Mouse (Mus musculus) retina, adult 2 months (tissue): ENCODE measurements at regions not wholly inside any gene's neighbourhood (a gene's known extent, or its start where the extent isn't known, plus 50 kb on each side); places are given as distances from the start of the nearest gene placed in this dataset.

Experiments used
- DNase-seq: peaks from one replicate; pipeline ENCODE4 v3.0.0-alpha.2; 2012; ENCODE audit warnings: low read depth, low spot score

DNA sequence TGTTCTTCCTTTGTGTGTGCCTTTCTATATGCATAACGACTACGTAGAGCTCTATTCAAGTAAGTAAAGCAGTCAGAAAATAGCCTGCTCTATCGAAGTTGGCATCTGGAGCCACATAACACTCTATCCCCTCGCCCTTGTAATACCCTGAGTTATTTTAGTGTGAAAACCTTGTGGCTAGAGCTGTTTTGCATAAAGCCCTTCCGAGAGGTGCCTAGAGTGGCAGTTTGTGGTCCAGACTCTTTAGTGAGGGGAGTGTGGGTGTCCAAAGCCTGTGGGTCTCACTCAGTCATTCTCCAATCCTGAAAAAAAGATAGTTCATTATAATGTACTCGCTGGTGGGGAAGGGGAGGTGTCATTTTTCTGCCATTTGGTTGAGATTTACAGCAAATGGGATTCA, 855.2 kb upstream of the Car8 start:
- no peak for DNase-seq

DNA sequence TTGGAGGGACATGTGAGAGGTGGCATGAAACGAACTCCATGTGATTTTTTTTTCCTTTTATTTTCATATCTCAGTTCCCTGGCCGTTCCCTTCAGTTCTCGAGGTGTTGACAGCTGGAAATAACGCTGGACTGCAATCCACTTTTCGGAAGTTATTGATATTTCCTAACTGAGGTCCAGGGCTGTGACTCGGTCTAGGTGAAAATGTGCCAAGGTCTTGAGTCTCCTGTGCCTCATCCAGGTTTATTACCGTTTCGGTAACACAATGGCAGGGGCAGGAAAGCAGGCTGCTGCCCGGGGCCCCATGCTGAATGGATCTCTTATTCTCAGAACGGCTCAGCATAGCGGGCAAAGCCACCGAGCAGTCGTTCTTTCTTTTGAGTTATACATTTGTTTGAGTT, 844.7 kb upstream of the Car8 start:
- no peak for DNase-seq

- no peak for DNase-seq
Measured at GRCm38 (mm10) chr4:9081701-9082562, 843.1 kb upstream of the Car8 start.

- no peak for DNase-seq
Measured at GRCm38 (mm10) chr4:9080821-9081493, 842.1 kb upstream of the Car8 start.

- no peak for DNase-seq
Measured at GRCm38 (mm10) chr4:9079828-9080245, 841.0 kb upstream of the Car8 start.

- no peak for DNase-seq
Measured at GRCm38 (mm10) chr4:9074447-9074846, 835.6 kb upstream of the Car8 start.

DNA sequence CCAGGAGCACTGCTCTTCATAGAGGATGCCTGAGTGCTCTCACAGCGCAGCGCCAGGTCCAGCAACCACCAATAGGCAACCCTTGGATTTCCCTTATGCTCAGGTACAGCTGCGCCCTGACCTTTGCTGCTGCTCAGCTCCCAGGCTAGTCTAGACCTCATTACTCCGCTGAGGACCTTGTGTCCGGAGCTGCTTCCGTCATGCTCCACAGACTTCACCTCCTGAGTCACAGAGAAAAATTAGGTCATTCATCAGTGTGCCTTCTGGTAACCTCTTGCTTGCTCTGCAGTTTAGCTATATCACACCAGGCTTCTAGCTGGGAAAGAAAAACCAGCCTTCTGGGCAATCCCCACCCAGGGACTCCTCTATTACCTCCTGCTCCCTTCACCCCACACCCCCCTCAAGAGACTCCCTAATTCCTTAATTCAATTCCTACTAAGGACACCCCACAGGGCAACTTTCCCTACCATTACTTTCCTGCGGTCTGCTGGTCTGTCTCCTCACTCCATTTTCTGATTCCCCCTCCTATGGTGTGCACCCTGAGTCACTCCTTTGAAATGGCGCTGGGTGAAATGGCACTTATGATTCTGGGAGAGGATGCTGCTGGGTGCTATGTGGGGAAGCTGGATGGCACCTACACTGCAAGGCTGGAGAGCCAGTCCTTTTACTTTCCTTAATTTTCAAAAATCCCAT, 835.0 kb upstream of the Car8 start:
- no peak for DNase-seq

GRCm38 (mm10) chr4:9072321-9072720, 833.5 kb upstream of the Car8 start:
- DNase-seq, result no peak

GRCm38 (mm10) chr4:9067874-9068273, 829.0 kb upstream of the Car8 start:
- no peak for DNase-seq

DNA sequence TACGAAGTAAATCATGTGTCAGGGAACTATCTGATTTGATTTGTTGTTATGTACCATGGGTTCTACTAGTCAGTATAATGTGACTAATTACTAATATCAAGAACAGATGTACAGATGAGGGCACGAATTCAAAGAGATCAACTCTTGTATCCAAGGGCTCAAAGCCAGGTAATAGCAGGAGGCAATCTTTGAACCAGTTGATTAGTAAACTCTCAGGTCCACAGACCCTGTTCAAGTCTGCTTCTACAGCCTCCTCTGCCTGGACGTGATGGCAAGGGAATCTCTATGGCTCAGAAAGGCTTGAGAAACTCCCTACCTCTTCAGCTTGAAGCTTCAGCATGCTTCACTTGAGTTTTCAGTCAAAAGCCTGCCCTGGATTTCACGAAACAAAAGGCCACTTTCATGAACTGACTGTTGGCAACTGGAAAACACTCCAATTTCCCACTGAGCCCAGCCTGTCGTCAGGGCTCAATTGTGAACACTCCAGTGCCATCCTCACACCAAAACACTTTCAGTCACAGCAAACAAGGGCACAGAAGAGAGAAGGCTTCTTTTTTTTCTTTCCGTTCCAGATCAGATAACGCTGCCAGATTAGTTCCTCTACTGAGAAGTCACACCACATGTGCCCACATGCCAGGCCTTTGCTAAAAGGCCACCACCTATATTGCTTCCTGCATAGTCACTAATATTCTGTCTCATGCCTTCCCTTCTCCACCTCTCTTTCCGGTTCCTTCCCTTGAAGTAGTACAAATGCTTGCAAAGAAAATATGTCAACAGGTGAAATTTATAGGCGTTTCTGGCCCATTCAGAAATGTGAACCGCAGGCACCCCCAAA, 827.4 kb upstream of the Car8 start:
- DNase-seq, result no peak

DNA sequence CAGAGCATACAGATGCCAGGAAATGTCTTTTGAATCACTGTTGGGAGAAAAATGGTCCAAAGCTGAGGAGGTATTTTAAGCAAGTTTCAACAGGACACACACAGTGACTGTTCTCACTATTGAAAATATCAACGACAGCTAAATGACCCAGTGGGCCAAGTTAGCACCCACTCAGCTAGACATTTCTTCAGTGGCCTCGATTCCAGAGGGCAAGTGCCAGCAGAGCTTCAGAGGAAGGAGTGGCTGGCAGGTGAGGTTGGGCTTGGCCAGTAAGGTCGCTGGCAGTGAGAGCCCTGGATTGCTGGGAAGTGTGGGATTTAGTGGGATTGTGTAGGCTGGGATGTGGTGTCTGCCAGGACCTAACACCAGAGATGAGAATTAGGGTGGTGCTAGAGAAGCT, 823.1 kb upstream of the Car8 start:
- no peak for DNase-seq

DNA sequence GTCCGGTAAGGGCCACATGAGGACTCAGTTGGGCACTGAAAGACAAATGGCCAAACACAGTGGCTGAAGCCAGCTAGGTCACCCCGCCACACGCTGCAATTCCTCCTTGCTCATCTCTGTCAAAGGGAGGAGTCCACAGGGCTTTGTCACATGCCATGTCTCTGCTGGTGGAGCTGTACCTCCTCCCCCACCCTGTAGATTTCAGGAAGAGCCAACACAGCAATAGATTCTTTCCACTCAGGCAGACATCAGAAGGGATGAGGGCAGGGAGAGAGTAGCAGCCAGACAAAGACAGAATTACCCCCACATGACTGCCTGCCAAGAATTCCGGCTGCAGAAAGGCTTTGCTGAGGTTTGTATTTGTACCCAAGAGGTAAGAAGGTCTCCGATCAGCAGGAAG, 821.4 kb upstream of the Car8 start:
- no peak for DNase-seq

DNA sequence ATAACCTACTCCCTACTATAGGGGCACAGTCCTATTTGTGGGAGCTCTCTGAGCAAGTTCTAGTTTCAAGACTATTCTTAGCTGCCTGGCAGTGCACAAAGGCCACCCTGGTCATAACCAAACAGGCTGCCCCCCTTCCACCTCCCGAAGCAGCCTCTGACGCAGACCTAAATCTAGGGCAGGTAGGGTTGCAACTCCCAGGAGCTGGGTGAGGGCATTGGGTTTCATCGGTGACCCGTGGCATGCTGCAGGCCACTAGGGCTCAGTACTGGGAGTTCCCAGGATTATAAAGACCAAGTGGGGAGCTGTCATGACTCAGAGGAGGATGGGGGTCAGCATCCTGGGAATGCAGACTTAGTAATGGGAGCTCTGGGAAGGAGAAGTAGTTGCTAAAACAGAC, 818.8 kb upstream of the Car8 start:
- no peak for DNase-seq

DNA sequence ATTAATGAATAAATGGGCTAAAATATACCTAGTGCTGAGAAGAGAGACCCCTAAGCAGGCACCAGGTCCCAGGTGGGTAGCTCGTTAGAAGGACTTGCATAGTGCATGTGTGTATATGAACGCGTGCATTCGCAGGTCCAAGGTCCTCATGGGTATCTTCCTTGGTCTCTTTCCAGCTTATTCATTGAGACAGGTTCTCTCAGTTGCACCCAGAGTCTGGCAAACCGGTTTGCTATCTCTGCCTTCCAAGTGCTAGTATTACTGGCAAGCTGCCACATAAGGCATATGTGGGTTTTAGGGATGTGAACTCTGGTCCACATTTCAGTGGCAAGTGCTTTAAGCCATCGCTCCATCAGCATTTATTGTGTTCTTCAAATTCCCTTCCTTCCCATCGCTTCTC, 818.3 kb upstream of the Car8 start:
- no peak for DNase-seq

DNA sequence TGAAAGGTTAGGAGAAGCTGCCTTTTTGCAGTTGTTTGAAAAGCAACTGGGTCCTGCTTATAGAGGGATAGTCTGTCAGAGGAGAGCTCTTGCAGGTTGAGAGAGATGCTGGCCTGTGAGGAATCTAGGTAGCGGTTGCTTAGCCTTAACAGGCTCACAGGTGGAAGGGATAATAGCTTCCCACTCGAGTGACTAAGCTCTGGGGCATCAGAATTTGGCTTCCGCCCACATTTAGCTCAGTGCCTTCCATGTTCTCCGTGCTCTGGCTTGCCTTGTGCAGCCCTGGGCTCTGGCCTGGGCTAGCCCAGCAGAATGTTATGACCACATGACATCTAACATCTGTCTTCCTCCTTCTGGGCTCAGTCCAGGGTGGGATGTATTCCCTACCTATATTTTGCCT, 817.0 kb upstream of the Car8 start:
- no peak for DNase-seq

- DNase-seq, result no peak
Measured at GRCm38 (mm10) chr4:9055266-9055820, 816.5 kb upstream of the Car8 start.

GRCm38 (mm10) chr4:9048817-9049216, 810.0 kb upstream of the Car8 start:
- DNase-seq, result no peak

DNA sequence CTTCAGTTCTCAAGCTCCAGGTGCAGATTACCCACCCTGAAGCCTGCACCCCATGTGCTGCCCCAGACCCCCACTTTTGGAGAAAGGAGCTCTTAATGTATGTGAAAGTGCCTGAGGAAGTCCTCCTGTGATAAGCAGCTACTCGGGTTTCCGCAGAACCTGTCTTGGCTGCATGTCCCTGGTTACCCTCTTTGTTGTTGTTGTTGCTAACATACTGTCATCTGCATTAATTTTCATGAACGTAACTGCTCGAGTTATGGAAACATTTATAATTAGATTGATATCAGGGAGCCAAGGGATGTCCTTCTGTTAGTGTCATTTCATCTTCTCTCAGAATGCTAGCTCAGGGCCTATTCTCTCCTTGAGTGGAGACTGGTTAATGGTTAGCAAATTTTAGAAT, 808.3 kb upstream of the Car8 start:
- no peak for DNase-seq

DNA sequence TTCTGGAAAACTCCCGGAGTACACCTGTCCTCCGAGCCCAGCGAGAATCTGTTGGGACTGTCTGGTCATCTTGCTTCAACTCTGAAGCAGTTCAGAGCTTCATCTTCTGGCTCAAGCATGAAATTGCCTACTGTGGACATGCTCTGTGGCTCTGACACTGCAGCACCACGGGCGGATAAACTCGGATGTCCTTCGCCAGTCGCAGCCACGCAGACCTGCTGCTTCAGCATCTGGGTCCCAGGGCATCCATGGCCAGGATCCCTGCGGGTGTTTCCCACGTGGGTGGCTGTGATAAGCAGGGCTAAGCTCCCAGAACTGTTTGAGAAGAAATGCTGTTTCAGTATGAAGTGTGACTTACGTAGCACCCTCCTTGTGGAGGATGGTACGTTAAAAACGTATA, 807.6 kb upstream of the Car8 start:
- DNase-seq, result no peak

GRCm38 (mm10) chr4:9046030-9046429, 807.2 kb upstream of the Car8 start:
- no peak for DNase-seq

DNA sequence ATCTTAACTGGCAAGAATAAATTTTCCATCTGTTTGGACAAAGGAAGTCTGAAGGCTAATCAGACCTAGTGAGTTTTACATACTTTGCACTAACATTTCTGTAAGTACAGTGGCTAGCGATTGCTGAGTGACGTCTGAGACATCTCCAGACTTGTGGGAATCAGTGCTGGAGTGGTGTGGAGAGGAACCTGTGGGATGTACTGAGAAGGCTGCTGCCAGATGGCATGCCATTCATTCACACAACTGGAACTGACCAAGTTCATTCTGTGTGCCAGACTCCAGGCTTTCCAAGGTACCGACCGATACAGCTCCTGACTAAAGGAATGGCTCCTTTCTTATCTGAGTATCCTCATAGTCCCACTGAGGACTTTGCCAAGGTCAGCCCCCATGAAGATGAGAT, 797.2 kb upstream of the Car8 start:
- DNase-seq, result no peak
